Mouse (Mus musculus): ENCODE results near the gene Xpr1. TPM values are rescaled to one million over a fixed set of nuclear protein-coding genes. Genes with fewer than 3 reads are reported as not detected.

Xpr1 gene
- polyA plus RNA-seq, 1 experiment from 2014 or later: 7.5 TPM

Small RNAs within 50 kb of the gene (microRNA-seq; reads per million reads assigned to microRNA genes)
- gene Gm22569: not detected

Other genes with a start within 250 kb of the Xpr1 start
- gene BC034090, start 173.0 kb downstream of the Xpr1 start, polyA plus RNA-seq (2015; fragmentation: Nextera tagmentation; extraction: Ambion mirVana): 4.4 and 4.8 TPM in 2 replicates
- 54.0 and 58.7 TPM in 2 replicates for gene Acbd6, start 140.7 kb upstream of the Xpr1 start, polyA plus RNA-seq (2015; fragmentation: Nextera tagmentation; extraction: Ambion mirVana)

All from lung, embryonic 16.5 days (tissue).